Mouse (Mus musculus): ENCODE data around the gene Snu13. TPM values are rescaled to one million over a fixed set of nuclear protein-coding genes. Genes with fewer than 3 reads are reported as not detected.

Snu13 gene
- polyA plus RNA-seq, 1 experiment from 2014 or later = 193 TPM

- Histone ChIP-seq H3K27ac (ENCODE audit: low read depth, low read length) (no peak overlapping the region), H3K4me1 (ENCODE audit: control insufficient read depth, insufficient read depth, low read length) (peaks cover 8% of the 10 kb centered on the region), H3K9me3 (replicated peaks; ENCODE audit: control insufficient read depth, low read length) (no peaks in the 10 kb centered on the region), H3K4me2 (no peak overlapping the region), H3K36me3 (ENCODE audit: control insufficient read depth, insufficient read depth, low read length) (peaks cover 18% of the 10 kb centered on the region), H3K9ac (ENCODE audit: low read depth, low read length) (no peak overlapping the region), H3K4me3 (ENCODE audit: low read depth, low read length) (no peak overlapping the region), H3K27me3 (ENCODE audit: control insufficient read depth, insufficient read depth, low read length) (no peaks in the 10 kb centered on the region)
- 47% methylated on average over 3 of the region's 3 CpGs for WGBS (ENCODE audit: insufficient replicate concordance)
- ATAC-seq (replicated peaks; ENCODE audit: insufficient number of reproducible peaks, low FRiP score, low TSS enrichment) = no peak
Measured at GRCm38 (mm10) chr15:82019288-82019687, 28.1 kb downstream of the Snu13 start.

DNA sequence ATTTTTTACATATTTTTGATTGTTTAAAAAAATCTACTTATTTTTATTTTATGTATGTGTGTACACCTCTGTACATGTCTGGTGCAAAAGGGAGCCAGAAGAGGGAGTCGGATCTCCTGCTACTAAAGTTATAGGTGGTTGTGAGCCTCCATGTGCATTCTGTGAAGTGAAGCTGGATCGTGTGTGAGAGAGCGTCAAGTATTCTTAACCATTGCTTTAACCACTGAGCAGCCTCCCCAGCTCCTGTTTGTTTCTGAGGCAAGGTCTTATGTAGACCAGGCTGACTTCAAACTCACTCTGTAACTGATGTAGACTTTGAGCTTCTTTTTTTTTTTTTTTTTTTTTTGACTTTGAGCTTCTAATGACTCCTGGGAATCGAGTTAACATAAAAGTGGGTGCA is 29.9 kb downstream of the Snu13 start:
- Histone ChIP-seq H3K27ac (ENCODE audit: low read depth, low read length) (no peak overlapping the region), H3K9me3 (replicated peaks; ENCODE audit: control insufficient read depth, low read length) (no peaks in the 10 kb centered on the region), H3K9ac (ENCODE audit: low read depth, low read length) (no peak overlapping the region), H3K4me2 (peak overlapping the region; percentile 24), H3K4me1 (ENCODE audit: control insufficient read depth, insufficient read depth, low read length) (peaks cover 8% of the 10 kb centered on the region), H3K27me3 (ENCODE audit: control insufficient read depth, insufficient read depth, low read length) (no peaks in the 10 kb centered on the region), H3K36me3 (ENCODE audit: control insufficient read depth, insufficient read depth, low read length) (peaks cover 5% of the 10 kb centered on the region), H3K4me3 (ENCODE audit: low read depth, low read length) (no peak overlapping the region)
- no peak for ATAC-seq (replicated peaks; ENCODE audit: insufficient number of reproducible peaks, low FRiP score, low TSS enrichment)
- WGBS (ENCODE audit: insufficient replicate concordance) = 76% methylated on average over 4 of the region's 4 CpGs

DNA sequence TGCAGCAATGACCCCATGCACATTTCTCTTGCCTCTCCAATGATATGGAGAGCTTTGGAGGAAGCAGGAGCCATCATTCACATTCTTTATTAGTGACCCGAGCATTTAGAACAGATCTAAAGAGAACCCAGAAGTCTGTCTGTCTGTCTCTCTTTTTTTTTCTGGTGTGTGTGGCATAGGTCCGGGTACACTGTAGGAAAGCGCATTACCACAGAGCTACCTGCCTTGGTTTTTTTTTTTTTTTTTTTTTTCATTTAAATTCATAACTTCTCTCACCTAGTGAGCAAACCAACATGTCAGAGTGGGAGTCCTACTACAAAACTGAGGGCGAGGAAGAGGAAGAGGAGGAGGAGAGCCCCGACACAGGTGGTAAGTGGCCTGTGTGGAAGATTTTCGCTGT is 30.6 kb downstream of the Snu13 start:
- no peaks in the 10 kb centered on the region for H3K27me3 ChIP-seq (ENCODE audit: control insufficient read depth, insufficient read depth, low read length)
- no peak for ATAC-seq (replicated peaks; ENCODE audit: insufficient number of reproducible peaks, low FRiP score, low TSS enrichment)
- H3K4me1 ChIP-seq (ENCODE audit: control insufficient read depth, insufficient read depth, low read length) = peaks cover 8% of the 10 kb centered on the region
- H3K36me3 ChIP-seq (ENCODE audit: control insufficient read depth, insufficient read depth, low read length) = peaks cover 4% of the 10 kb centered on the region
- H3K4me2 ChIP-seq = peak overlapping the region; percentile 95
- H3K9me3 ChIP-seq (replicated peaks; ENCODE audit: control insufficient read depth, low read length) = no peaks in the 10 kb centered on the region
- H3K4me3 ChIP-seq (ENCODE audit: low read depth, low read length) = peak overlapping the region; percentile 93
- WGBS (ENCODE audit: insufficient replicate concordance) = 21% methylated on average over 6 of the region's 6 CpGs
- peak overlapping the region; percentile 76 for H3K9ac ChIP-seq (ENCODE audit: low read depth, low read length)
- H3K27ac ChIP-seq (ENCODE audit: low read depth, low read length) = peak overlapping the region; percentile 78

DNA sequence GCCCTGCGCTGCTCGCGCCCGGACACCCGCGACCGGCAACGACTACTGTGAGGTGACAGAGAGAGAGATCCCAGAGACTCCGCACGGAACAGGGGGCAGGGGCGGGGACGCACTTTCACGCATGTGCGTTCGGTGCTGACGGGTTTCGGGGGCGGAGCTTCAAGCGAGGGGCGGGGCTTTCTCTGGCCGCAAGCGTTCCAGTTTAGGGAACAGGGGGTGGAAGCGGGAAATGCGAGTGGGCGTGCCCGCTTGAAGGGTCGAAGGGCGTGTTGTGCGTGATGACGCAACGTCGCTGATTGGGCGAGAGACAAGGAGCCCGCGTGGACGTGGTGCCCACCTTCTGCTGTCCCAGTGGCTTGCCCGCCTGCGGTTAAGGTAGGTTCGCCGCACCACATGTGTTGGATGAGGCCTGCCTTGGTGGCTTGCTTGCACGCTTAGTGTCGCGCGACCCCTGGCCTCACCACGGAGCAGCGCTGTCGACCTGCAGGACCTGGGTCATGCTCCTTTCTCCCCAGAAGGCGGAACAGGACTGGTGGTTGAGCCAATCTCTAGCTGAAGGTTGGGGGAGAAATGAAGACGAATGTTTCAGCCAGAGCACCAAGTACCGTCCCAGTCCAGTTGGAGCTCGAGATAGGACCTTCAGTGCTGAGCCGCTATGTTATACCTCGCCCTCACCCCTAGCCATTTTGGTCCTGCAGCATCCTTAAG is 31.1 kb downstream of the Snu13 start:
- under 1% methylated on average over 53 of the region's 53 CpGs for WGBS (ENCODE audit: insufficient replicate concordance)
- Histone ChIP-seq H3K36me3 (ENCODE audit: control insufficient read depth, insufficient read depth, low read length) (peaks cover 4% of the 10 kb centered on the region), H3K9ac (ENCODE audit: low read depth, low read length) (peak overlapping the region; percentile 88), H3K4me1 (ENCODE audit: control insufficient read depth, insufficient read depth, low read length) (peaks cover 8% of the 10 kb centered on the region), H3K4me3 (ENCODE audit: low read depth, low read length) (peak overlapping the region; percentile 93), H3K27me3 (ENCODE audit: control insufficient read depth, insufficient read depth, low read length) (no peaks in the 10 kb centered on the region), H3K4me2 (peak overlapping the region; percentile 95), H3K9me3 (replicated peaks; ENCODE audit: control insufficient read depth, low read length) (no peaks in the 10 kb centered on the region), H3K27ac (ENCODE audit: low read depth, low read length) (peak overlapping the region; percentile 78)
- ATAC-seq (replicated peaks; ENCODE audit: insufficient number of reproducible peaks, low FRiP score, low TSS enrichment) = peak; percentile 95

GRCm38 (mm10) chr15:82015392-82016100 is 31.9 kb downstream of the Snu13 start:
- Histone ChIP-seq H3K4me2 (peak overlapping the region; percentile 95), H3K27ac (ENCODE audit: low read depth, low read length) (peak overlapping the region; percentile 78), H3K9me3 (replicated peaks; ENCODE audit: control insufficient read depth, low read length) (no peaks in the 10 kb centered on the region), H3K9ac (ENCODE audit: low read depth, low read length) (peak overlapping the region; percentile 88), H3K4me3 (ENCODE audit: low read depth, low read length) (peak overlapping the region; percentile 93), H3K36me3 (ENCODE audit: control insufficient read depth, insufficient read depth, low read length) (peaks cover 4% of the 10 kb centered on the region), H3K27me3 (ENCODE audit: control insufficient read depth, insufficient read depth, low read length) (no peaks in the 10 kb centered on the region), H3K4me1 (ENCODE audit: control insufficient read depth, insufficient read depth, low read length) (peaks cover 8% of the 10 kb centered on the region)
- WGBS (ENCODE audit: insufficient replicate concordance) = under 1% methylated on average over 39 of the region's 39 CpGs
- ATAC-seq (replicated peaks; ENCODE audit: insufficient number of reproducible peaks, low FRiP score, low TSS enrichment) = peak; percentile 66

GRCm38 (mm10) chr15:82014745-82015391 is 32.5 kb downstream of the Snu13 start:
- Histone ChIP-seq H3K4me1 (ENCODE audit: control insufficient read depth, insufficient read depth, low read length) (peaks cover 8% of the 10 kb centered on the region), H3K9me3 (replicated peaks; ENCODE audit: control insufficient read depth, low read length) (no peaks in the 10 kb centered on the region), H3K27ac (ENCODE audit: low read depth, low read length) (peak overlapping the region; percentile 78; the same call in 1 of the 2 replicates), H3K4me3 (ENCODE audit: low read depth, low read length) (peak overlapping the region; percentile 93), H3K36me3 (ENCODE audit: control insufficient read depth, insufficient read depth, low read length) (peaks cover 2% of the 10 kb centered on the region), H3K27me3 (ENCODE audit: control insufficient read depth, insufficient read depth, low read length) (no peaks in the 10 kb centered on the region), H3K4me2 (peak overlapping the region; percentile 95), H3K9ac (ENCODE audit: low read depth, low read length) (peak overlapping the region; percentile 88)
- WGBS (ENCODE audit: insufficient replicate concordance) = 23% methylated on average over 9 of the region's 9 CpGs
- ATAC-seq (replicated peaks; ENCODE audit: insufficient number of reproducible peaks, low FRiP score, low TSS enrichment) = no peak

- no peaks in the 10 kb centered on the region for H3K36me3 ChIP-seq (ENCODE audit: control insufficient read depth, insufficient read depth, low read length)
- 82% methylated on average over 6 of the region's 6 CpGs for WGBS (ENCODE audit: insufficient replicate concordance)
- H3K27ac ChIP-seq (ENCODE audit: low read depth, low read length) = no peak overlapping the region
Measured at GRCm38 (mm10) chr15:82011947-82012346, 35.5 kb downstream of the Snu13 start.

DNA sequence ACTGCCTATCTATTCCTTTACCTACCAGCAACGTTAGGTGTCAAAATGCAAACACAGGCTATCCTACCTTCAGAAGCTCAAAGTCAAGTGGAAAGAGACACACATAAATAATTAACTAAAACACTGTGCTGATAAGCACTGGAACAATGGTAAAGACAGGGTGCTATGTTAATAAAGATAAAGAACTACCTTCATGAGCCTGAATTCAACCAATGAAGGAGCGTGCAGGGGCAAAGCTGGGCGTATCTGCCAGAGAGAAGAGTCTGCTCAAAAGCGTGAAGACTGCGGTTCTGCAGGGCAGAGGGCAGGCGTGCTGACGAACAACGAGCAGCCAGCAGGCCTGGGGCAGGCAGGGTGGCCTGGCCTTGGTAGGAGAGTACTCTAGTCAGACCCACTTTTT is 43.1 kb downstream of the Snu13 start:
- H3K4me2 ChIP-seq = no peak overlapping the region
- H3K4me1 ChIP-seq (ENCODE audit: control insufficient read depth, insufficient read depth, low read length) = no peaks in the 10 kb centered on the region
- H3K27ac ChIP-seq (ENCODE audit: low read depth, low read length) = no peak overlapping the region
- H3K9ac ChIP-seq (ENCODE audit: low read depth, low read length) = no peak overlapping the region
- 0 out of 2 replicates have a peak, but pooled peaks cover 2% of the 10 kb centered on the region for H3K36me3 ChIP-seq (ENCODE audit: control insufficient read depth, insufficient read depth, low read length)
- H3K4me3 ChIP-seq (ENCODE audit: low read depth, low read length) = no peak overlapping the region
- H3K9me3 ChIP-seq (replicated peaks; ENCODE audit: control insufficient read depth, low read length) = no peaks in the 10 kb centered on the region
- ATAC-seq (replicated peaks; ENCODE audit: insufficient number of reproducible peaks, low FRiP score, low TSS enrichment) = no peak
- WGBS (ENCODE audit: insufficient replicate concordance) = 85% methylated on average over 8 of the region's 8 CpGs
- H3K27me3 ChIP-seq (ENCODE audit: control insufficient read depth, insufficient read depth, low read length) = no peaks in the 10 kb centered on the region

More at GRCm38 (mm10) chr15:82011947-82012346, 35.5 kb downstream of the Snu13 start:
- ATAC-seq (replicated peaks; ENCODE audit: insufficient number of reproducible peaks, low FRiP score, low TSS enrichment) = no peak
- Histone ChIP-seq H3K4me3 (ENCODE audit: low read depth, low read length) (no peak overlapping the region), H3K4me1 (ENCODE audit: control insufficient read depth, insufficient read depth, low read length) (peaks cover 5% of the 10 kb centered on the region), H3K9me3 (replicated peaks; ENCODE audit: control insufficient read depth, low read length) (no peaks in the 10 kb centered on the region), H3K9ac (ENCODE audit: low read depth, low read length) (no peak overlapping the region), H3K4me2 (no peak overlapping the region), H3K27me3 (ENCODE audit: control insufficient read depth, insufficient read depth, low read length) (no peaks in the 10 kb centered on the region)
